Mouse (Mus musculus): ENCODE data around the gene Hist1h1e. TPM values are rescaled to one million over a fixed set of nuclear protein-coding genes. Genes with fewer than 3 reads are reported as not detected.
"Not testable (repeated sequence)": the region's sequence is repeated elsewhere in the genome, so short reads cannot be mapped to it uniquely, and the experiment has no call there.

Hist1h1e gene
- polyA plus RNA-seq (2015; fragmentation: Nextera tagmentation; extraction: Ambion mirVana), result 10.4 and 13.7 TPM in 2 replicates

GRCm38 (mm10) chr13:23622175-23622671, at the start of gene Hist1h1e:
Hist1h1e (minus strand) TSS chr13:23622558.
- H3K4me2 ChIP-seq (ENCODE audit: low read depth, low read length), result peak within 1 kb of the TSS; percentile 91
- H3K9me3 ChIP-seq (ENCODE audit: control insufficient read depth, low read length); H3K4me1 ChIP-seq (ENCODE audit: control insufficient read depth, insufficient read depth, low read length); H3K36me3 ChIP-seq (ENCODE audit: control insufficient read depth, insufficient read depth, low read length); H3K27me3 ChIP-seq (replicated peaks; ENCODE audit: control insufficient read depth, insufficient read depth, low read length): not testable (repeated sequence)
- peak within 1 kb of the TSS; percentile 97 for H3K27ac ChIP-seq (ENCODE audit: low read length)
- WGBS, result under 1% methylated on average over 52 of the region's 53 CpGs
- H3K9ac ChIP-seq (ENCODE audit: low read depth, low read length), result peak within 1 kb of the TSS; percentile 83
- peak; percentile 92 for ATAC-seq
- peak within 1 kb of the TSS; percentile 65 for H3K4me3 ChIP-seq (ENCODE audit: low read length)

GRCm38 (mm10) chr13:23662536-23662935, 40.2 kb upstream of the Hist1h1e start:
- WGBS, result 70% methylated on average over 3 of the region's 3 CpGs
- H3K27ac ChIP-seq (ENCODE audit: low read length), result no peak overlapping the region
- no peak for ATAC-seq
- H3K9ac ChIP-seq (ENCODE audit: low read depth, low read length), result no peak overlapping the region
- H3K4me3 ChIP-seq (ENCODE audit: low read length), result no peak overlapping the region
- no peaks in the 10 kb centered on the region for H3K27me3 ChIP-seq (replicated peaks; ENCODE audit: control insufficient read depth, insufficient read depth, low read length)
- H3K4me1 ChIP-seq (ENCODE audit: control insufficient read depth, insufficient read depth, low read length), result no peaks in the 10 kb centered on the region
- H3K36me3 ChIP-seq (ENCODE audit: control insufficient read depth, insufficient read depth, low read length), result no peaks in the 10 kb centered on the region
- no peak overlapping the region for H3K4me2 ChIP-seq (ENCODE audit: low read depth, low read length)
- no peaks in the 10 kb centered on the region for H3K9me3 ChIP-seq (ENCODE audit: control insufficient read depth, low read length)

GRCm38 (mm10) chr13:23659636-23660366, 37.4 kb upstream of the Hist1h1e start:
- Histone ChIP-seq H3K4me3 (ENCODE audit: low read length) (no peak overlapping the region), H3K4me2 (ENCODE audit: low read depth, low read length) (no peak overlapping the region), H3K9ac (ENCODE audit: low read depth, low read length) (no peak overlapping the region), H3K4me1 (ENCODE audit: control insufficient read depth, insufficient read depth, low read length) (no peaks in the 10 kb centered on the region), H3K9me3 (ENCODE audit: control insufficient read depth, low read length) (no peaks in the 10 kb centered on the region), H3K27ac (ENCODE audit: low read length) (no peak overlapping the region), H3K36me3 (ENCODE audit: control insufficient read depth, insufficient read depth, low read length) (no peaks in the 10 kb centered on the region), H3K27me3 (replicated peaks; ENCODE audit: control insufficient read depth, insufficient read depth, low read length) (no peaks in the 10 kb centered on the region)
- no peak for ATAC-seq
- 68% methylated on average over 6 of the region's 6 CpGs for WGBS

- ATAC-seq, result no peak
- no peak overlapping the region for H3K9ac ChIP-seq (ENCODE audit: low read depth, low read length)
- no peak overlapping the region for H3K4me3 ChIP-seq (ENCODE audit: low read length)
- no peaks in the 10 kb centered on the region for H3K4me1 ChIP-seq (ENCODE audit: control insufficient read depth, insufficient read depth, low read length)
- H3K27me3 ChIP-seq (replicated peaks; ENCODE audit: control insufficient read depth, insufficient read depth, low read length), result no peaks in the 10 kb centered on the region
- WGBS, result 31% methylated on average over 1 of the region's 1 CpGs
- H3K9me3 ChIP-seq (ENCODE audit: control insufficient read depth, low read length), result no peaks in the 10 kb centered on the region
- H3K27ac ChIP-seq (ENCODE audit: low read length), result no peak overlapping the region
- H3K36me3 ChIP-seq (ENCODE audit: control insufficient read depth, insufficient read depth, low read length), result no peaks in the 10 kb centered on the region
- no peak overlapping the region for H3K4me2 ChIP-seq (ENCODE audit: low read depth, low read length)
Measured at GRCm38 (mm10) chr13:23630653-23631052, 8.3 kb upstream of the Hist1h1e start.

GRCm38 (mm10) chr13:23622861-23623450, 598 bp upstream of the Hist1h1e start:
- H3K4me1 ChIP-seq (ENCODE audit: control insufficient read depth, insufficient read depth, low read length), result no peaks in the 10 kb centered on the region
- H3K4me2 ChIP-seq (ENCODE audit: low read depth, low read length), result peak overlapping the region; percentile 91
- H3K4me3 ChIP-seq (ENCODE audit: low read length), result peak overlapping the region; percentile 65
- no peaks in the 10 kb centered on the region for H3K36me3 ChIP-seq (ENCODE audit: control insufficient read depth, insufficient read depth, low read length)
- H3K27ac ChIP-seq (ENCODE audit: low read length), result peak overlapping the region; percentile 57
- WGBS, result 23% methylated on average over 7 of the region's 7 CpGs
- no peaks in the 10 kb centered on the region for H3K9me3 ChIP-seq (ENCODE audit: control insufficient read depth, low read length)
- no peaks in the 10 kb centered on the region for H3K27me3 ChIP-seq (replicated peaks; ENCODE audit: control insufficient read depth, insufficient read depth, low read length)
- ATAC-seq, result no peak
- peak overlapping the region; percentile 53; the same call in 1 of the 2 replicates for H3K9ac ChIP-seq (ENCODE audit: low read depth, low read length)

- H3K27ac ChIP-seq (ENCODE audit: low read length), result peak overlapping the region; percentile 97
- no peaks in the 10 kb centered on the region for H3K27me3 ChIP-seq (replicated peaks; ENCODE audit: control insufficient read depth, insufficient read depth, low read length)
- WGBS, result 0% methylated on average over 18 of the region's 18 CpGs
- peak; percentile 90 for ATAC-seq
- H3K4me2 ChIP-seq (ENCODE audit: low read depth, low read length), result peak overlapping the region; percentile 91
- peak overlapping the region; percentile 65 for H3K4me3 ChIP-seq (ENCODE audit: low read length)
- H3K9me3 ChIP-seq (ENCODE audit: control insufficient read depth, low read length), result no peaks in the 10 kb centered on the region
- H3K9ac ChIP-seq (ENCODE audit: low read depth, low read length), result peak overlapping the region; percentile 83
- no peaks in the 10 kb centered on the region for H3K4me1 ChIP-seq (ENCODE audit: control insufficient read depth, insufficient read depth, low read length)
- no peaks in the 10 kb centered on the region for H3K36me3 ChIP-seq (ENCODE audit: control insufficient read depth, insufficient read depth, low read length)
Measured at GRCm38 (mm10) chr13:23621532-23622174, 705 bp downstream of the Hist1h1e start.

GRCm38 (mm10) chr13:23620733-23621531, 1.4 kb downstream of the Hist1h1e start, which contains the start of gene Hist1h2be:
Hist1h2be (minus strand) TSS chr13:23621124.
- Histone ChIP-seq H3K36me3 (ENCODE audit: control insufficient read depth, insufficient read depth, low read length) (no peaks in the 10 kb centered on the region), H3K4me2 (ENCODE audit: low read depth, low read length) (peak within 1 kb of the TSS; percentile 91), H3K27me3 (replicated peaks; ENCODE audit: control insufficient read depth, insufficient read depth, low read length) (no peaks in the 10 kb centered on the region), H3K27ac (ENCODE audit: low read length) (peak within 1 kb of the TSS; percentile 97), H3K9ac (ENCODE audit: low read depth, low read length) (peak within 1 kb of the TSS; percentile 83), H3K4me3 (ENCODE audit: low read length) (peak within 1 kb of the TSS; percentile 65), H3K4me1 (ENCODE audit: control insufficient read depth, insufficient read depth, low read length) (no peaks in the 10 kb centered on the region), H3K9me3 (ENCODE audit: control insufficient read depth, low read length) (no peaks in the 10 kb centered on the region)
- under 1% methylated on average over 27 of the region's 27 CpGs for WGBS
- ATAC-seq, result peak; percentile 90

- ATAC-seq, result no peak
- Histone ChIP-seq H3K27ac (ENCODE audit: low read length) (peak overlapping the region; percentile 97), H3K36me3 (ENCODE audit: control insufficient read depth, insufficient read depth, low read length) (no peaks in the 10 kb centered on the region), H3K9me3 (ENCODE audit: control insufficient read depth, low read length) (no peaks in the 10 kb centered on the region), H3K9ac (ENCODE audit: low read depth, low read length) (peak overlapping the region; percentile 71), H3K27me3 (replicated peaks; ENCODE audit: control insufficient read depth, insufficient read depth, low read length) (no peaks in the 10 kb centered on the region), H3K4me2 (ENCODE audit: low read depth, low read length) (peak overlapping the region; percentile 91), H3K4me1 (ENCODE audit: control insufficient read depth, insufficient read depth, low read length) (no peaks in the 10 kb centered on the region), H3K4me3 (ENCODE audit: low read length) (peak overlapping the region; percentile 65)
- WGBS, result 50% methylated on average over 12 of the region's 12 CpGs
Measured at GRCm38 (mm10) chr13:23620056-23620732, 2.2 kb downstream of the Hist1h1e start.

All from intestine, embryonic 16.5 days (tissue).